Mouse (Mus musculus) neural tube, embryonic 13.5 days (tissue): ENCODE data around the gene Elovl7. TPM values are rescaled to one million over a fixed set of nuclear protein-coding genes. Genes with fewer than 3 reads are reported as not detected.

ENCODE experiments used
- polyA plus RNA-seq: library from polyadenylated mRNA; unstranded; fragments of >200 nt; fragmentation: Nextera tagmentation; extraction: Ambion mirVana; gene quantifications from 2 replicates; pipeline ENCODE4 v1.2.1, GENCODE M21; 2015

The Elovl7 gene
- polyA plus RNA-seq, 1 experiment from 2014 or later = 2.2 TPM

Other genes with a start within 250 kb of the Elovl7 start
- gene Smim15, start 170.0 kb upstream of the Elovl7 start, polyA plus RNA-seq = 40.2 and 40.8 TPM in 2 replicates
- 71.6 and 73.8 TPM in 2 replicates for gene Ndufaf2, start 55.8 kb upstream of the Elovl7 start, polyA plus RNA-seq
- gene Ercc8, start 55.7 kb upstream of the Elovl7 start, polyA plus RNA-seq = 24.6 and 25.1 TPM in 2 replicates
- 2.5 and 3.2 TPM in 2 replicates for gene Depdc1b, start 101.9 kb downstream of the Elovl7 start, polyA plus RNA-seq
- 15.5 and 16.1 TPM in 2 replicates for gene Pde4d, start 235.5 kb downstream of the Elovl7 start, polyA plus RNA-seq